Mouse (Mus musculus) limb, embryonic 11.5 days (tissue): Measurements from ENCODE around the gene Shb. TPM values are rescaled to one million over a fixed set of nuclear protein-coding genes. Genes with fewer than 3 reads are reported as not detected.
A peak's percentile ranks its signal among the peaks of the same experiment; 100 is the strongest.

Experiments
- ATAC-seq: fragments of 200-750 bp; cut with Nextera tagmentation; 2 replicates; pipeline ENCODE4 v1.8.0; 2017; ENCODE audit warnings: low read depth; ENCODE audit not compliant: insufficient number of reproducible peaks, low FRiP score, low TSS enrichment
- DNase-seq: peaks from one replicate; pipeline ENCODE4 v3.0.0-alpha.2; 2015; ENCODE audit warnings: low spot score
- H3K27ac ChIP-seq: fragments of 300-500 bp; sonication (generic); replicated peaks from 2 replicates; pipeline ENCODE4 v1.5.1; 2014; ENCODE audit warnings: low read depth, mild to moderate bottlenecking, low read length
- H3K27me3 ChIP-seq: fragments of 300-500 bp; sonication (generic); 2 replicates; pipeline ENCODE4 v1.6.1; 2014; ENCODE audit warnings: mild to moderate bottlenecking, low read length, mixed read lengths; ENCODE audit not compliant: control insufficient read depth, insufficient read depth
- H3K36me3 ChIP-seq: fragments of 300-500 bp; sonication (generic); 2 replicates; pipeline ENCODE4 v1.6.1; 2014; ENCODE audit warnings: mild to moderate bottlenecking, low read length, moderate library complexity, mixed read lengths; ENCODE audit not compliant: control insufficient read depth, insufficient read depth
- H3K4me1 ChIP-seq: fragments of 300-500 bp; sonication (generic); 2 replicates; pipeline ENCODE4 v1.6.1; 2014; ENCODE audit warnings: low read length, mixed read lengths; ENCODE audit not compliant: control insufficient read depth, insufficient read depth
- H3K4me2 ChIP-seq: fragments of 300-500 bp; sonication (generic); 2 replicates; pipeline ENCODE4 v1.6.1; 2014; ENCODE audit warnings: low read depth, mild to moderate bottlenecking, moderate library complexity; ENCODE audit not compliant: severe bottlenecking
- H3K4me3 ChIP-seq: fragments of 300-500 bp; sonication (generic); 2 replicates; pipeline ENCODE4 v1.5.1; 2014; ENCODE audit warnings: low read depth, low read length
- H3K9ac ChIP-seq: fragments of 300-500 bp; sonication (generic); 2 replicates; pipeline ENCODE4 v1.6.1; 2014; ENCODE audit warnings: mild to moderate bottlenecking, low read length
- H3K9me3 ChIP-seq: fragments of 300-500 bp; sonication (generic); 2 replicates; pipeline ENCODE4 v1.6.1; 2016; ENCODE audit warnings: low read length; ENCODE audit not compliant: control insufficient read depth
- WGBS: fragments of 180-500 bp; shearing (Covaris S2); extraction: QIAGEN DNeasy Blood & Tissue Kit; methylation state at CpG from one replicate; pipeline ENCODE4 v1.1.7; 2014; 5-methylcytosine and 5-hydroxymethylcytosine counted together
- polyA plus RNA-seq: library from polyadenylated mRNA; unstranded; fragments of >200 nt; fragmentation: Nextera tagmentation; extraction: Ambion mirVana; gene quantifications from 2 replicates; pipeline ENCODE4 v1.2.1, GENCODE M21; 2014

Gene Shb
- polyA plus RNA-seq, 1 experiment from 2014 or later = 6.4 TPM

GRCm38 (mm10) chr4:45550970-45551369 is 18.7 kb upstream of the Shb start:
- WGBS = 54% methylated on average over 2 of the region's 2 CpGs
- Histone ChIP-seq H3K27me3 (no peaks in the 10 kb centered on the region), H3K27ac (no peak overlapping the region), H3K4me2 (no peak overlapping the region), H3K4me3 (no peak overlapping the region), H3K36me3 (no peaks in the 10 kb centered on the region), H3K9ac (no peak overlapping the region), H3K4me1 (no peaks in the 10 kb centered on the region), H3K9me3 (no peaks in the 10 kb centered on the region)
- DNase-seq (no peak), ATAC-seq (no peak)

DNA sequence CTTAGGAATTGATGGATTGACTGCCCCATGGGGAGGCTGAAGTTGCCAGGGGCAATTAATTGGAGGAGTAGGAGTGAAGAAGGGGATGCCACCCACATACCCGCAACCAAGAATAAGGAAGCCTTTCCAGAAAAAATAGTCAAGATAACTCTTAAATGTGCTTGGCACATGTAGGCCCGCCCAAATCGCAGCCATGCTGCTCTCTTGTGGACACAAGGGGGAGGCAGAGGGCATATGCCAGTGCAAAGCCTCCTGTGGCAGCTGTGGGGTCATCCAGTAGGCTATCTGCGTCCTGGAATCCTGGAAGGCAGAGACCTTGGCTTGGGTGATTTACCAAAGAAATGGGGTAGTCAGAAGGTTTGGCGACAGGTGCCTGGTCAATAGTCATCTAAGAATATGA is 17.2 kb upstream of the Shb start:
- DNase-seq (peak; percentile 27), ATAC-seq (no peak)
- Histone ChIP-seq H3K4me3 (no peak overlapping the region), H3K9me3 (no peaks in the 10 kb centered on the region), H3K36me3 (no peaks in the 10 kb centered on the region), H3K4me1 (no peaks in the 10 kb centered on the region), H3K27ac (no peak overlapping the region), H3K9ac (no peak overlapping the region), H3K27me3 (no peaks in the 10 kb centered on the region), H3K4me2 (no peak overlapping the region)
- WGBS = 76% methylated on average over 5 of the region's 5 CpGs

DNA sequence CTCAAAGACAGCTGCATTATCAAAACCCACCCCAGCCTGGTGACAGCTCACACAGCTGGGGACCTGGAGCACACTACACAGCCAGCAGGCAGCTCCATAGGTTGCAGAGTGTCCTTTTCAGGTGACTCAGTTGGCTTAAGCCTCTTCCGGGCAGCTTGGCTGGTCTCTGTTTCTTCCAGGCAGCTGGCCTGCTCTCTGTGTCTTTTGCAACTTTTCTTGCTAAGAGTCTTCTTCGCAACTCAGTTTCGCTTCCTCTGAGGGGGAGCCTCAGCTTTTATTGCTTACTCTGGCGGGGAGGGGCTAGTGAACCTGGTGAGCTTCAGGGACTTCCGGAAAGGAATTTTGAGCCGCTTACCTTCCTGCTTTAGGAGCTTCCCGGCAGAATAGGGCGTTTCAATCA is 13.6 kb upstream of the Shb start:
- no peak overlapping the region for H3K4me3 ChIP-seq
- no peak overlapping the region for H3K27ac ChIP-seq
- no peak overlapping the region for H3K9ac ChIP-seq
- no peaks in the 10 kb centered on the region for H3K27me3 ChIP-seq
- WGBS = 57% methylated on average over 8 of the region's 8 CpGs
- DNase-seq (no peak), ATAC-seq (no peak)
- no peaks in the 10 kb centered on the region for H3K9me3 ChIP-seq
- no peaks in the 10 kb centered on the region for H3K4me1 ChIP-seq
- no peaks in the 10 kb centered on the region for H3K36me3 ChIP-seq
- H3K4me2 ChIP-seq = no peak overlapping the region

- H3K9ac ChIP-seq = no peak overlapping the region
- DNase-seq (no peak), ATAC-seq (no peak)
- 75% methylated on average over 3 of the region's 3 CpGs for WGBS
- no peaks in the 10 kb centered on the region for H3K9me3 ChIP-seq
- H3K4me2 ChIP-seq = no peak overlapping the region
- no peaks in the 10 kb centered on the region for H3K36me3 ChIP-seq
- H3K27ac ChIP-seq = no peak overlapping the region
- no peaks in the 10 kb centered on the region for H3K27me3 ChIP-seq
- H3K4me1 ChIP-seq = no peaks in the 10 kb centered on the region
- no peak overlapping the region for H3K4me3 ChIP-seq
Measured at GRCm38 (mm10) chr4:45543481-45544051, 11.3 kb upstream of the Shb start.

- Histone ChIP-seq H3K27me3 (no peaks in the 10 kb centered on the region), H3K27ac (no peak overlapping the region), H3K9me3 (no peaks in the 10 kb centered on the region), H3K9ac (no peak overlapping the region), H3K4me2 (no peak overlapping the region), H3K4me1 (no peaks in the 10 kb centered on the region), H3K4me3 (no peak overlapping the region), H3K36me3 (no peaks in the 10 kb centered on the region)
- no peak for ATAC-seq
- 42% methylated on average over 15 of the region's 15 CpGs for WGBS
- no peak for DNase-seq
Measured at GRCm38 (mm10) chr4:45540151-45540933, 8.1 kb upstream of the Shb start.

- H3K27me3 ChIP-seq = no peaks in the 10 kb centered on the region
- H3K4me3 ChIP-seq = no peak overlapping the region
- no peak overlapping the region for H3K9ac ChIP-seq
- no peak overlapping the region for H3K4me2 ChIP-seq
- no peaks in the 10 kb centered on the region for H3K4me1 ChIP-seq
- H3K36me3 ChIP-seq = no peaks in the 10 kb centered on the region
- no peak for ATAC-seq
- DNase-seq = no peak
- no peaks in the 10 kb centered on the region for H3K9me3 ChIP-seq
- no peak overlapping the region for H3K27ac ChIP-seq
Measured at GRCm38 (mm10) chr4:45539187-45539586, 6.9 kb upstream of the Shb start.

GRCm38 (mm10) chr4:45533436-45533940 is 1.2 kb upstream of the Shb start:
- Histone ChIP-seq H3K4me3 (no peak overlapping the region), H3K9me3 (no peaks in the 10 kb centered on the region), H3K27ac (no peak overlapping the region), H3K9ac (no peak overlapping the region), H3K4me2 (no peak overlapping the region), H3K36me3 (no peaks in the 10 kb centered on the region), H3K4me1 (peaks cover 22% of the 10 kb centered on the region), H3K27me3 (no peaks in the 10 kb centered on the region)
- 54% methylated on average over 1 of the region's 1 CpGs for WGBS
- DNase-seq (no peak), ATAC-seq (no peak)

GRCm38 (mm10) chr4:45530662-45531542 is 1.4 kb downstream of the Shb start:
- WGBS = under 1% methylated on average over 41 of the region's 68 CpGs
- peak overlapping the region; percentile 88 for H3K27ac ChIP-seq
- peak; percentile 83 for ATAC-seq
- peak overlapping the region; percentile 70 for H3K4me3 ChIP-seq
- H3K9ac ChIP-seq = peak overlapping the region; percentile 78
- no peaks in the 10 kb centered on the region for H3K9me3 ChIP-seq
- peak overlapping the region; percentile 99 for H3K4me2 ChIP-seq
- no peaks in the 10 kb centered on the region for H3K27me3 ChIP-seq
- H3K36me3 ChIP-seq = no peaks in the 10 kb centered on the region
- peaks cover 35% of the 10 kb centered on the region for H3K4me1 ChIP-seq
- peak; percentile 98 for DNase-seq
